Mouse (Mus musculus): ENCODE results near the gene Szt2. TPM values are rescaled to one million over a fixed set of nuclear protein-coding genes. Genes with fewer than 3 reads are reported as not detected.
A peak's percentile ranks its signal among the peaks of the same experiment; 100 is the strongest.

Szt2 gene
- polyA plus RNA-seq, 1 experiment from 2014 or later, result 5.8 TPM

DNA sequence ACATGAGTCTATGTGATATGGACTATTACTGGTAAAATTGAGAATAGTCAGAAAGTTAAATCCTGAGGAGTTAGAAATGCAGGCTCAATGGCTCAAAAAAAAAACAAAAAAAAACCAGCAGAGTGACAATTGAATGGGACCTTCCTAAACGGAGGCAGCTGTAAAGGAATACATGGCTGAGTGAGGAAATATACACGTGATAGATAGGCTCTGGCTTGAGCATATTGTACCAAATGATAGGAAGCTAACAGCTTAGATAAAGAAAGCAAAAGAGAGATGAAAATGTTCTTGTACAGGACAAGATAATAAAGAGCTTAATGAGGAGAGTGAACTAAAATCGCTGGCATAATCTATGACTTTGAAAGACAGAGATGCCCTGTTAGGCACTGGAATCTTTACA is 54.8 kb downstream of the Szt2 start:
- WGBS, result 63% methylated on average over 3 of the region's 3 CpGs
- H3K4me1 ChIP-seq (replicated peaks; ENCODE audit: control insufficient read depth, insufficient read depth, low read length), result peaks cover 2% of the 10 kb centered on the region; the same call in 1 of the 2 replicates
- no peaks in the 10 kb centered on the region for H3K36me3 ChIP-seq (ENCODE audit: control insufficient read depth, insufficient read depth, low read length)
- no peak overlapping the region for H3K4me2 ChIP-seq (ENCODE audit: low read depth, low read length)
- no peak overlapping the region for H3K27ac ChIP-seq (ENCODE audit: low read length)
- no peaks in the 10 kb centered on the region for H3K27me3 ChIP-seq (ENCODE audit: control insufficient read depth, insufficient read depth, low read depth, low read length)
- no peak overlapping the region for H3K4me3 ChIP-seq (ENCODE audit: low read length)
- ATAC-seq (ENCODE audit: low read depth), result no peak
- H3K9ac ChIP-seq (ENCODE audit: low read length), result no peak overlapping the region
- H3K9me3 ChIP-seq (ENCODE audit: control insufficient read depth, low read length), result peaks cover 2% of the 10 kb centered on the region; the same call in 1 of the 2 replicates

DNA sequence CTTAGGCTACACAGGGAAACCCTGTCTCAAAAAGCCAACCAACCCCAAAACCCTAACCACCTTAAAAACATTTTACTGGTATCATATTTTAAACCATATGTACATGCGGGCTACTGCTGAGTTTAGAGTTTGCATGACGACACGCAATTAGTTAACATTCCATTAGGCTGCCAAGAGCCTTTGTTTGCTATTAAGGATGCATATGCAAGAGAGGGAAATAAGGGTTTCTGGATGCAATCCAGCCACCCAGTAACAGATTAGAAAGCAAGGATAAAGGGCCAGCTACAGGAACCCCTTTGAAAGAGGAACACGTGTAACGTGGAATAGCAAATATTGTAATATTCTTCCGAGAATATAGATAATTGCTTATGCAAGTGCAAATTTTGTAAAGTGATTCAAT is 55.4 kb downstream of the Szt2 start:
- Histone ChIP-seq H3K27me3 (ENCODE audit: control insufficient read depth, insufficient read depth, low read depth, low read length) (no peaks in the 10 kb centered on the region), H3K9me3 (ENCODE audit: control insufficient read depth, low read length) (peaks cover 2% of the 10 kb centered on the region; the same call in 1 of the 2 replicates), H3K4me2 (ENCODE audit: low read depth, low read length) (no peak overlapping the region), H3K4me3 (ENCODE audit: low read length) (no peak overlapping the region), H3K36me3 (ENCODE audit: control insufficient read depth, insufficient read depth, low read length) (no peaks in the 10 kb centered on the region), H3K9ac (ENCODE audit: low read length) (no peak overlapping the region), H3K27ac (ENCODE audit: low read length) (no peak overlapping the region), H3K4me1 (replicated peaks; ENCODE audit: control insufficient read depth, insufficient read depth, low read length) (no peaks in the 10 kb centered on the region)
- ATAC-seq (ENCODE audit: low read depth), result no peak
- WGBS, result 59% methylated on average over 6 of the region's 6 CpGs

DNA sequence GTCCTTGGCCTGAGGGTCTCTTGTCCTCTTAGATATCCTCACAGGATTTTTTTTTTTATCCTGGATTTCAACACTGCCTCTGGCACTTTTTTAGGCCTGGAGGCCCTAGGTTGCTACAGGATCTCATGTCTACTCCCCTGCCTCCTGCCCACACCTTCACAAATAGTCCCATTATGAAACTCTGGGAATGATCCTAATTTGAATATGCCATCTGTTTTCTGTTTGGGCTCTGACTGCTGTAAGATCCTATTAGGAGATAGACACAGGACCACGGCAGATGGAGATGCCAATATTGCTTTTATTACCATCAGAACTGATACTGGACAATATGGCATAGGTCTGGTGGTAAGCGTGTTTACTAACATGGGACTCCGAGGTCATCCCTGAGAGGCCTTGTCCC is 57.2 kb downstream of the Szt2 start:
- H3K4me1 ChIP-seq (replicated peaks; ENCODE audit: control insufficient read depth, insufficient read depth, low read length), result no peaks in the 10 kb centered on the region
- H3K36me3 ChIP-seq (ENCODE audit: control insufficient read depth, insufficient read depth, low read length), result no peaks in the 10 kb centered on the region
- ATAC-seq (ENCODE audit: low read depth), result no peak

DNA sequence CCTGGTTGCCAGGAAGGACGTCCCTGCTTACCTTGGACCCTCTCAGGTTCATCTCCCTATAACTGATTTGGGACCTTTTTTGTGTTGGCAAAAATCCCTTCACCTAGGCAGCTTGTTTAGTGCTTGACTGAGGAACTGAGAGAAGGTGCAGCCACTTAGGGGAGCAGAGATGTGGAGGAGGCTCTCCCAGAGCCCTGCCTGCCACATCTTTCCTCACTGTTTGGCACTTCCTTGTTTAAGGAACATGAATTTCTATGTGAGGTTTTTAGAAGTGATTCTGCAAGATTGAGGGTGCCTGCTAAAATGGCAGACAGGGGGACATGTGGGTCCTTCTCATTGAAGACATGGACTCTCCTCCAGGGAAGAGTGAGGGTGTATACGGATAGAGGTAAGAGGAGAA is 58.2 kb downstream of the Szt2 start:
- H3K9ac ChIP-seq (ENCODE audit: low read length), result no peak overlapping the region
- H3K4me2 ChIP-seq (ENCODE audit: low read depth, low read length), result no peak overlapping the region
- no peaks in the 10 kb centered on the region for H3K4me1 ChIP-seq (replicated peaks; ENCODE audit: control insufficient read depth, insufficient read depth, low read length)
- no peaks in the 10 kb centered on the region for H3K36me3 ChIP-seq (ENCODE audit: control insufficient read depth, insufficient read depth, low read length)
- no peak for ATAC-seq (ENCODE audit: low read depth)
- H3K4me3 ChIP-seq (ENCODE audit: low read length), result no peak overlapping the region
- 63% methylated on average over 2 of the region's 2 CpGs for WGBS
- H3K27me3 ChIP-seq (ENCODE audit: control insufficient read depth, insufficient read depth, low read depth, low read length), result no peaks in the 10 kb centered on the region
- H3K9me3 ChIP-seq (ENCODE audit: control insufficient read depth, low read length), result peaks cover 2% of the 10 kb centered on the region; the same call in 1 of the 2 replicates
- H3K27ac ChIP-seq (ENCODE audit: low read length), result no peak overlapping the region

More for the DNA sequence above, 57.2 kb downstream of the Szt2 start:
- no peak overlapping the region for H3K27ac ChIP-seq (ENCODE audit: low read length)
- no peak overlapping the region for H3K4me3 ChIP-seq (ENCODE audit: low read length)
- peaks cover 2% of the 10 kb centered on the region; the same call in 1 of the 2 replicates for H3K9me3 ChIP-seq (ENCODE audit: control insufficient read depth, low read length)
- WGBS, result 90% methylated on average over 3 of the region's 3 CpGs
- no peak overlapping the region for H3K9ac ChIP-seq (ENCODE audit: low read length)
- no peak overlapping the region for H3K4me2 ChIP-seq (ENCODE audit: low read depth, low read length)
- H3K27me3 ChIP-seq (ENCODE audit: control insufficient read depth, insufficient read depth, low read depth, low read length), result no peaks in the 10 kb centered on the region

DNA sequence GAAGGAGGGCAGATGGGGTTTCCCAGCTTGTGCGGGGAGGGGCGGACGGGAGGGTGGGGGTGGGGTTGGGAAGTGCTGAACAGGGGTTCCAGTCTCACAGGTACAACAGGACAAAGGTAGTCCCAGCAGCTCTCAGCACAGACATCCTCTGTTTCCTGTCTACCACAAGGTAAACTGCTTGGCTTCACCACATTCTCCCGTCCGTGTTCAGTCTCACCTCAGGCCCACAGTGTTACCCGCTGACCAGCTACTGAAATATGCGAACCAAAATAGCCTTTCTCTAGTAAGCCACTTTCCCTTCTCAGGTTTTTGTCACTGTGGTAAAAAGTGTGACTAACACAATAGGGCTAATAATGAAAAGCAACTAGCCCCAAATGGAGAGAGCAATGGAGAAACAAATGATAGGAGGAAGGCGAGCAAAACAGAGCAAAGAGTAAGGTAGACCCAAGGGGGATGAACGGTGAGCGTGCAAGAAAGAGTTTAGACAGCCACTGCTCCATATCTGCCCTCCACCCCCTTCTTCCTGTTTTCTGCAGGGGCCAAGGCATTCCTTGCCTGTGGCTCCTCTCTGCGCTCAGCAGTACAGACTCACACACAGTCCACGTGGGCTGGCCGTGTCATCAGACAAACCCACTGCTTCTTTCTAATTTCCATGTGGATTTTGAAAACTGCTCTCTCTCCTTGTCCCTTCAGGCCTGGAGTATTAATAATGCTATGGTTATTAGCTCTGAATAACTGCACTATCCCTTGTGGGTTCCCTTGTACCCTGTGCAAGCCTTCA is 61.4 kb downstream of the Szt2 start:
- H3K9me3 ChIP-seq (ENCODE audit: control insufficient read depth, low read length), result no peaks in the 10 kb centered on the region
- no peak for ATAC-seq (ENCODE audit: low read depth)
- H3K9ac ChIP-seq (ENCODE audit: low read length), result no peak overlapping the region
- 50% methylated on average over 13 of the region's 13 CpGs for WGBS
- H3K36me3 ChIP-seq (ENCODE audit: control insufficient read depth, insufficient read depth, low read length), result no peaks in the 10 kb centered on the region
- H3K4me2 ChIP-seq (ENCODE audit: low read depth, low read length), result no peak overlapping the region
- no peaks in the 10 kb centered on the region for H3K4me1 ChIP-seq (replicated peaks; ENCODE audit: control insufficient read depth, insufficient read depth, low read length)
- H3K4me3 ChIP-seq (ENCODE audit: low read length), result no peak overlapping the region
- no peaks in the 10 kb centered on the region for H3K27me3 ChIP-seq (ENCODE audit: control insufficient read depth, insufficient read depth, low read depth, low read length)
- no peak overlapping the region for H3K27ac ChIP-seq (ENCODE audit: low read length)

DNA sequence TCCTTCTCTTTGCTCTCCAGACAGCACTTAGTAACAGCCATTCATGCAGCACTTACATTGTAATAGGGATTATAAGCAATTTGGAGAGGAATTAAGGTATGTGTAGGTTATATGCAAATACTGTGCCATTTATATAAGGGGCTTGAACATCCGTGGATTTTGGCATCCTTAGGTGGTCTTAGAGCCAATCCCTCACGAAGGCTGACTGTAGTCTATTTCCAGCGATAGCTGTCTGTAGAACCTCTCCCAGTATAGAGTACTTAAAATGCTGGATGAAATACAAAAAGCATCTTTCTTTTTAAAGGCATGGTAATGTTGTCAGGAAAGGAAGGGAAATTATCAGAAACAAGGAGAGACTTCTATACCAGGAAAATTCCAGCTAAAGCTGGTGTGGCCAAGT is 67.6 kb downstream of the Szt2 start:
- Histone ChIP-seq H3K27me3 (ENCODE audit: control insufficient read depth, insufficient read depth, low read depth, low read length) (no peaks in the 10 kb centered on the region; the same call in 1 of the 2 replicates), H3K9me3 (ENCODE audit: control insufficient read depth, low read length) (no peaks in the 10 kb centered on the region), H3K4me1 (replicated peaks; ENCODE audit: control insufficient read depth, insufficient read depth, low read length) (no peaks in the 10 kb centered on the region), H3K9ac (ENCODE audit: low read length) (no peak overlapping the region), H3K36me3 (ENCODE audit: control insufficient read depth, insufficient read depth, low read length) (no peaks in the 10 kb centered on the region), H3K4me2 (ENCODE audit: low read depth, low read length) (no peak overlapping the region), H3K27ac (ENCODE audit: low read length) (no peak overlapping the region), H3K4me3 (ENCODE audit: low read length) (no peak overlapping the region)
- 76% methylated on average over 3 of the region's 3 CpGs for WGBS
- ATAC-seq (ENCODE audit: low read depth), result no peak

DNA sequence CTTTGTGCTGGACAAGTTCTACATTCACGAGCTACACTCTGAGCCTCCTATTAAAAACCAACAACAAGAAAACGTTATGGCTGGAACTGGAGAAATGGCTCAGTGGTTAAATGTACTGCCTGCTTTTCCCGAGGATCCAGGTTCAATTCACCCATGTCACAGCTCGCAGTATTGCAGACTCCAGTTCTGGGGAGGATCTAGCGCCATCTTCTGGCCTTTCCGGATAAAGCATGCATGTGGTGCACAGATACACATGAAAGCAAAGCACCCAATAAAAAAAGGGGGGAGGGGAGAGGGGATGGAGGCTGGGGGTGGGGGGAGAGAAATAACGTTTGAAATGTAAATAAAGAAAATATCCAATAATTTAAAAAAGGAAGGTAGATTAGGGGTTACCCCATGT is 72.4 kb downstream of the Szt2 start:
- no peaks in the 10 kb centered on the region; the same call in 1 of the 2 replicates for H3K27me3 ChIP-seq (ENCODE audit: control insufficient read depth, insufficient read depth, low read depth, low read length)
- H3K4me3 ChIP-seq (ENCODE audit: low read length), result no peak overlapping the region
- no peaks in the 10 kb centered on the region; the same call in 1 of the 2 replicates for H3K4me1 ChIP-seq (replicated peaks; ENCODE audit: control insufficient read depth, insufficient read depth, low read length)
- 15% methylated on average over 7 of the region's 7 CpGs for WGBS
- no peaks in the 10 kb centered on the region for H3K36me3 ChIP-seq (ENCODE audit: control insufficient read depth, insufficient read depth, low read length)
- H3K4me2 ChIP-seq (ENCODE audit: low read depth, low read length), result no peak overlapping the region
- H3K9ac ChIP-seq (ENCODE audit: low read length), result no peak overlapping the region
- ATAC-seq (ENCODE audit: low read depth), result no peak
- no peaks in the 10 kb centered on the region for H3K9me3 ChIP-seq (ENCODE audit: control insufficient read depth, low read length)
- no peak overlapping the region for H3K27ac ChIP-seq (ENCODE audit: low read length)

DNA sequence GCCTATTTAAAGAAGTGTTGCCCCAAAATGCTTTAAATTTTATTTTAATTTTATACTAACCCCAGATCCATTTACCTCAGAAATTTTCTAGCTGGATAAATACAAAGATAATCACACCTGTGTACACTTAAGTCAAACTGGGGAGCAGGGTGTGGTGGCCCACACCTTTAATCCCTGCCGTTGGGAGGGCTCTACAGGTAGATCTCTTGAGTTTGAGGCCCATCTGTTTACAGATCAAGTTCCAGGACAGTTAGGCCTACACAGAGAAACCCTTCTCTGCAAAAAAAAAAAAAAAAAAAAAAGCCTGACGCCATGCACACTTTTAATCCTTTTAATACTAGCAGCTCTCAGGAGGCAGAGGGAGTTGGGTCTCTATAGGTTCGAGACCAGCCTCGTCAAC is 73.1 kb downstream of the Szt2 start:
- Histone ChIP-seq H3K27ac (ENCODE audit: low read length) (no peak overlapping the region), H3K4me1 (replicated peaks; ENCODE audit: control insufficient read depth, insufficient read depth, low read length) (no peaks in the 10 kb centered on the region; the same call in 1 of the 2 replicates), H3K9ac (ENCODE audit: low read length) (no peak overlapping the region), H3K9me3 (ENCODE audit: control insufficient read depth, low read length) (no peaks in the 10 kb centered on the region), H3K4me3 (ENCODE audit: low read length) (no peak overlapping the region), H3K36me3 (ENCODE audit: control insufficient read depth, insufficient read depth, low read length) (no peaks in the 10 kb centered on the region), H3K4me2 (ENCODE audit: low read depth, low read length) (no peak overlapping the region), H3K27me3 (ENCODE audit: control insufficient read depth, insufficient read depth, low read depth, low read length) (no peaks in the 10 kb centered on the region; the same call in 1 of the 2 replicates)
- WGBS, result 79% methylated on average over 4 of the region's 4 CpGs
- no peak for ATAC-seq (ENCODE audit: low read depth)

DNA sequence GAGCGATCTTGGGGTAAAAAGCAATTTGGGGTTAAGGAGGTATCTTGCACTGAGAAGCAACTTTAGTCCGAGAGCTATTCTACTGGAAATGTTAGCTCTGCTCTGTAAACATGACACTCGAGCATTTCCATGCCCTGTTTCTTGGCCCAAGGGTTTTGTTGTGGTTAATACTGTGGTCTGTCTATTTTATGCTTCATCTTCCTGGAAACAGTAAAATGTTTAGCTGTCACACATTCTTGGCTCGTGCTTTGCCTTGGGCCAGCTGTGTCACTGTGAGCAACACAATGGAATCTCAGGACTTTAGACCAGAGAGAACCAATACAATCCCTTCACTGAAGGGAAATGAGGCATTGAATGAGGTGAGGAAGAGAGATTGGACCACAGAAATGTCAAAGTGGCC is 77.3 kb downstream of the Szt2 start:
- Histone ChIP-seq H3K36me3 (ENCODE audit: control insufficient read depth, insufficient read depth, low read length) (no peaks in the 10 kb centered on the region), H3K9ac (ENCODE audit: low read length) (no peak overlapping the region), H3K4me1 (replicated peaks; ENCODE audit: control insufficient read depth, insufficient read depth, low read length) (no peaks in the 10 kb centered on the region; the same call in 1 of the 2 replicates), H3K4me3 (ENCODE audit: low read length) (no peak overlapping the region), H3K9me3 (ENCODE audit: control insufficient read depth, low read length) (no peaks in the 10 kb centered on the region), H3K27ac (ENCODE audit: low read length) (0 out of 2 replicates have a peak overlapping the region, but pooled peaks have one; percentile 29), H3K27me3 (ENCODE audit: control insufficient read depth, insufficient read depth, low read depth, low read length) (no peaks in the 10 kb centered on the region), H3K4me2 (ENCODE audit: low read depth, low read length) (no peak overlapping the region)
- WGBS, result 25% methylated on average over 4 of the region's 4 CpGs
- ATAC-seq (ENCODE audit: low read depth), result peak; percentile 85
